Mouse (Mus musculus) monocyte, adult 5-6 weeks (primary cell): ENCODE results near the gene Plcb1. TPM values are rescaled to one million over a fixed set of nuclear protein-coding genes. Genes with fewer than 3 reads are reported as not detected.
"Not testable (repeated sequence)": the region's sequence is repeated elsewhere in the genome, so short reads cannot be mapped to it uniquely, and the experiment has no call there.

Experiments used
- ATAC-seq: fragments of 153-309, 156-312 bp; replicated peaks from 2 replicates; pipeline ENCODE4 v1.8.0; 2017; ENCODE audit warnings: mild to moderate bottlenecking; ENCODE audit not compliant: low TSS enrichment, insufficient number of reproducible peaks, severe bottlenecking, poor library complexity, low FRiP score
- total RNA-seq: library from RNA; stranded (forward); fragments of 200-1000, 200-491, 200-594 nt; gene quantifications from 3 replicates; pipeline ENCODE4 v1.2.3, GENCODE M21; 2017

The Plcb1 gene
- total RNA-seq, 1 experiment from 2014 or later: 5.5 TPM

GRCm38 (mm10) chr2:135315980-135316379 lies 530.1 kb downstream of the Plcb1 start:
- ATAC-seq: no peak

GRCm38 (mm10) chr2:135318136-135318535 lies 532.3 kb downstream of the Plcb1 start:
- ATAC-seq: no peak

- no peak for ATAC-seq
Measured at GRCm38 (mm10) chr2:135323276-135323954, 537.5 kb downstream of the Plcb1 start.

GRCm38 (mm10) chr2:135323955-135324302 lies 538.1 kb downstream of the Plcb1 start:
- ATAC-seq: no peak

GRCm38 (mm10) chr2:135328756-135329155 lies 542.9 kb downstream of the Plcb1 start:
- ATAC-seq: 0 out of 2 replicates have a peak, but pooled peaks have one; percentile 41

GRCm38 (mm10) chr2:135329782-135330545 lies 544.1 kb downstream of the Plcb1 start:
- ATAC-seq: peak; percentile 59

GRCm38 (mm10) chr2:135331868-135332267 lies 546.0 kb downstream of the Plcb1 start:
- no peak for ATAC-seq

- no peak for ATAC-seq
Measured at GRCm38 (mm10) chr2:135356311-135356710, 570.4 kb downstream of the Plcb1 start.

GRCm38 (mm10) chr2:135361798-135362197 lies 575.9 kb downstream of the Plcb1 start:
- ATAC-seq: peak; percentile 36; the same call in 1 of the 2 replicates

- no peak for ATAC-seq
Measured at GRCm38 (mm10) chr2:135362948-135363347, 577.1 kb downstream of the Plcb1 start.

- ATAC-seq: no peak
Measured at GRCm38 (mm10) chr2:135370259-135370835, 584.5 kb downstream of the Plcb1 start.

GRCm38 (mm10) chr2:135380796-135381195 lies 594.9 kb downstream of the Plcb1 start:
- not testable (repeated sequence) for ATAC-seq

GRCm38 (mm10) chr2:135381396-135381795 lies 595.5 kb downstream of the Plcb1 start:
- ATAC-seq: no peak

- no peak for ATAC-seq
Measured at GRCm38 (mm10) chr2:135387990-135388389, 602.1 kb downstream of the Plcb1 start.

GRCm38 (mm10) chr2:135394698-135395097 lies 608.8 kb downstream of the Plcb1 start:
- no peak for ATAC-seq

GRCm38 (mm10) chr2:135396375-135396774 lies 610.5 kb downstream of the Plcb1 start:
- no peak for ATAC-seq

- no peak for ATAC-seq
Measured at GRCm38 (mm10) chr2:135397970-135398369, 612.1 kb downstream of the Plcb1 start.

GRCm38 (mm10) chr2:135399760-135400159 lies 613.9 kb downstream of the Plcb1 start:
- no peak for ATAC-seq

GRCm38 (mm10) chr2:135402916-135403315 lies 617.0 kb downstream of the Plcb1 start:
- no peak for ATAC-seq

GRCm38 (mm10) chr2:135403344-135403743 lies 617.5 kb downstream of the Plcb1 start:
- no peak for ATAC-seq
